Mouse (Mus musculus) lung, adult 2 months (tissue): ENCODE results near the gene Nova1.

ENCODE experiments used
- CTCF ChIP-seq: fragments of 200-500 bp; IDR thresholded peaks from 2 replicates; pipeline ENCODE4 v1.5.1; 2011; ENCODE audit warnings: mild to moderate bottlenecking, low read length, control low read depth; ENCODE audit not compliant: insufficient read depth
- POLR2A ChIP-seq: fragments of 200-500 bp; IDR thresholded peaks from 2 replicates; pipeline ENCODE4 v1.6.1; 2011; ENCODE audit warnings: low read depth, mild to moderate bottlenecking, control low read depth, low read length, borderline replicate concordance; ENCODE audit errors: extremely low read depth

GRCm38 (mm10) chr12:46731943-46732342, 86.8 kb downstream of the Nova1 start:
- TF ChIP-seq CTCF (no peak), POLR2A (no peak)
